Mouse (Mus musculus): ENCODE data around the gene Cx3cr1.

DNA sequence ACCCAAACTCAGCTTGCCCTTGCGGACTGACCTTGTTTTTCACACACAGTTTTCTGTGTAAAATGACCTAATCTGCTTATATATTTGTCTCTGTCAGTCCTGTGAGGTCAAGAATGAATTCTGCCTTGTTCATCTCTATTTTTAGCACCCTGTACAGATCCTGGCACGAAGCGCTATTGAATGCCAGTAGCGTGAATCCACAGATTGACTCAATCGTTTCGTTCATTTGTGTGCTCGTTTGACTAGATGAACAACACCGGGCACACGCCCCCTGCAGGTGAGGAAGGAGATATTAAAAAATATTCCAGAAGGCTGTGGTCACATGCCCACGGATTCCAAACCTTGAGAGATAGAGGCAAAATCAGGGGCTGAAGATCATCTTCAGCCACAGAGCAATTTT is 58.1 kb downstream of the Cx3cr1 start:
- TF ChIP-seq CTCF (IDR thresholded peaks at IDR 0.05; ENCODE audit: control insufficient read depth, insufficient read depth, insufficient read length) (no peak), MAX (IDR thresholded peaks at IDR 0.05) (peak; percentile 69), USF1 (IDR thresholded peaks at IDR 0.05; ENCODE audit: low read depth) (peak; percentile 89), CEBPB (IDR thresholded peaks at IDR 0.05; ENCODE audit: low read depth) (no peak)
